Mouse (Mus musculus) megakaryocyte, embryonic 14.5 days (primary cell): ENCODE data around the gene Gpr25.

ENCODE experiments used
- FLI1 ChIP-seq: IDR thresholded peaks from 2 replicates; pipeline ENCODE4 v1.6.1; 2012; ENCODE audit warnings: low read length, inconsistent platforms, mixed read lengths
- GATA1 ChIP-seq: IDR thresholded peaks from 3 replicates; pipeline ENCODE4 v1.6.1; 2012; ENCODE audit warnings: mixed read lengths, low read length, inconsistent platforms, borderline replicate concordance

- no peak for TF ChIP-seq FLI1
- TF ChIP-seq GATA1 = no peak
Measured at GRCm38 (mm10) chr1:136309193-136309592, 48.5 kb upstream of the Gpr25 start.
